Mouse (Mus musculus) inflammation-experienced regulatory T-cells, adult 6 months (primary cell): ENCODE measurements around the gene Rufy1. TPM values are rescaled to one million over a fixed set of nuclear protein-coding genes. Genes with fewer than 3 reads are reported as not detected.
A peak's percentile ranks its signal among the peaks of the same experiment; 100 is the strongest.
"Not testable (repeated sequence)": the region's sequence is repeated elsewhere in the genome, so short reads cannot be mapped to it uniquely, and the experiment has no call there.

ENCODE experiments used
- ATAC-seq: one replicate; pipeline ENCODE4 v1.8.0; 2017
- polyA plus RNA-seq, 3 experiments: library from polyadenylated mRNA; unstranded; fragments of 100-300 nt; shearing (Covaris generic); gene quantifications; one replicate each; pipeline ENCODE4 v1.2.1; 2017

The Rufy1 gene
- polyA plus RNA-seq, 3 experiments from 2014 or later = 7.8 to 13.4 (median 12.2) TPM

GRCm38 (mm10) chr11:50377892-50378684 is 52.8 kb downstream of the Rufy1 start:
- ATAC-seq = peak; percentile 41

- ATAC-seq = peak; percentile 67
Measured at GRCm38 (mm10) chr11:50376911-50377891, 53.7 kb downstream of the Rufy1 start, which contains the start of gene Hnrnph1. Gene Hnrnph1 (plus strand): TSS chr11:50376990.

- no peak for ATAC-seq
Measured at GRCm38 (mm10) chr11:50376156-50376790, 54.7 kb downstream of the Rufy1 start.

- ATAC-seq = no peak
Measured at GRCm38 (mm10) chr11:50375421-50375820, 55.5 kb downstream of the Rufy1 start.

- no peak for ATAC-seq
Measured at GRCm38 (mm10) chr11:50374286-50375015, 56.5 kb downstream of the Rufy1 start.

- ATAC-seq = no peak
Measured at GRCm38 (mm10) chr11:50373621-50374020, 57.3 kb downstream of the Rufy1 start.

GRCm38 (mm10) chr11:50373086-50373485 is 57.8 kb downstream of the Rufy1 start:
- no peak for ATAC-seq

- no peak for ATAC-seq
Measured at GRCm38 (mm10) chr11:50371911-50372310, 59.0 kb downstream of the Rufy1 start.

GRCm38 (mm10) chr11:50371399-50371841 is 59.5 kb downstream of the Rufy1 start:
- peak; percentile 61 for ATAC-seq

GRCm38 (mm10) chr11:50370969-50371368 is 60.0 kb downstream of the Rufy1 start:
- no peak for ATAC-seq

- no peak for ATAC-seq
Measured at GRCm38 (mm10) chr11:50369360-50369911, 61.5 kb downstream of the Rufy1 start.

- ATAC-seq = no peak
Measured at GRCm38 (mm10) chr11:50367531-50367930, 63.4 kb downstream of the Rufy1 start.

- ATAC-seq = no peak
Measured at GRCm38 (mm10) chr11:50365322-50365721, 65.6 kb downstream of the Rufy1 start.

- peak; percentile 64 for ATAC-seq
Measured at GRCm38 (mm10) chr11:50364548-50364947, 66.4 kb downstream of the Rufy1 start.

- ATAC-seq = not testable (repeated sequence)
Measured at GRCm38 (mm10) chr11:50361282-50361681, 69.6 kb downstream of the Rufy1 start.

- no peak for ATAC-seq
Measured at GRCm38 (mm10) chr11:50358950-50359861, 71.7 kb downstream of the Rufy1 start.

GRCm38 (mm10) chr11:50355395-50355794 is 75.5 kb downstream of the Rufy1 start:
- no peak for ATAC-seq

- no peak for ATAC-seq
Measured at GRCm38 (mm10) chr11:50354851-50355250, 76.1 kb downstream of the Rufy1 start.

- ATAC-seq = no peak
Measured at GRCm38 (mm10) chr11:50354162-50354561, 76.8 kb downstream of the Rufy1 start, which contains the start of gene Cby3. Gene Cby3 (plus strand): TSS chr11:50354462.

GRCm38 (mm10) chr11:50352177-50352576 is 78.7 kb downstream of the Rufy1 start:
- no peak for ATAC-seq
